Mouse (Mus musculus) lung, postnatal 10 days (tissue): ENCODE results near the gene Rps4x.
A peak's percentile ranks its signal among the peaks of the same experiment; 100 is the strongest.

Experiments
- DNase-seq: peaks from one replicate; pipeline ENCODE4 v3.0.0; 2021

Rps4x gene

GRCm38 (mm10) chrX:102188712-102189497 lies at the start of gene Rps4x:
Gene Rps4x, minus strand, starts transcription at chrX:102189394.
- DNase-seq: peak; percentile 88

DNA sequence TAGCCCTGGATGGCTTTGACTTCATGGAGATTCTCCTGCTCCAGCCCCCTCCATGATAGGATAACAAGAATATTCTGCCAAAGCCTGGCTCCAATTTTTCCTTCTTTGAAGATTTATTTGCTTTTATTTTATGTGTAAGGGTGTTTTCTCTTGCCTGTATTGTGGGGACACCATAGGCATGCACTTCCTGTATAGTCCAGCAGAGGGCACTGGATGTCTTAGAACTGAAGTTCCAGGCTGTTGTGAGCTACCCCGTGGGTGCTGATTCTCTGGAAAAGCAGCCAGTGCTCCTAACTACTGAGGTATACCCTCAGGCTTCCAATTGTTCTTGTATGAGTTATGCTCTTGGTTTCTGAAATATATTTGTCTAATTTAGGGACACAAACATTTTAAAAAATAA lies 29.9 kb upstream of the Rps4x start:
- DNase-seq: peak; percentile 24

- peak; percentile 19 for DNase-seq
Measured at GRCm38 (mm10) chrX:102215356-102215755, 26.2 kb upstream of the Rps4x start.

DNA sequence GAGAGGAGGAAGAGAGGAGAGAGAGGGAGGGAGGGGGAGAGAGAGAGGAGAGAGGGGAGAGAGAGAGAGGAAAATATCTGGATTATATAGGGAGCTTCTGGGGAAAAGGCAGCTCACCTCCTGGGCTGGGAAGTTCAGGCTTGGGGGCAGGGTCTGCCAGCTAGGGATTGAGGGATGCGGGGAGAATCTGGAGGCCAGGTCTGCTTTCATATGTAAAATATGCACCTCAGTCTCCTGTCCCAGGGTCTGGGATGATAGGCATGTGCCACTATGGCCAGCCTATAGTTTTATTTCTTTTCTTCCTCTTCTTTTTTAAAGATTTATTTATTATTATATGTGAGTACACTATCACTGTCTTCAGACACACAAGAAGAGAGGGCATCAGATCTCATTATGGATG lies 1.6 kb upstream of the Rps4x start:
- DNase-seq: no peak

- no peak for DNase-seq
Measured at GRCm38 (mm10) chrX:102189581-102189980, 387 bp upstream of the Rps4x start.

DNA sequence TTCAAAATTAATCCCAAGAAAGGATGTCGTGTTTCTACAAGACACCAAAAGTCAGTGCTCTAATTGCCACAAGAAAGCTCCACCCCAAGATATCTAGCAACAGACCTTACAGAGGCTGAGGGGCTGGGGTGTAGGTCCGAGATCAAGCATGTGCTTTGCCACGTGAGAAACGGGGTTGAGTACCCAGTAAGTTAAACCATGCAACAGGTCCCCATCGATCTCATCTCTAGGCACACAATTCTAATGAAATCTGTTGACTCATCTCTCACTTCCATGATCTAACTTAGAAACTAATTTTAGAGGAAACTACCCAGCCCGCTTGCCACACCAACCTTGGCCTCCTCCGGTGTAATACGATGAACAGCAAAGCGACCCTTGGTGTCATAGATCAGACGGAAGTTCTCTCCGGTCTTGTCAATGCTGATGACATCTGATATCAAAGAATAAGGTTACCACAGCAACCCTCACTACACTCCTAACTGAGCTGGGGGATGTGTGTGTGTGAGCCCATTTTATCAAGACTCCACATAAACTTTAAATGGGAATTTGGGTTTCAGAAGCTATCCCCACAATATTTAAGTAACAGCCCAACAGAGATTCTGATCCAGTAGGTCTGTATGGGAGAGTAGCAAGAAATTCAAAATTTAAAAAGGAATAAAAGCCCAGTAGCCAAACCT lies 2.0 kb downstream of the Rps4x start:
- no peak for DNase-seq

GRCm38 (mm10) chrX:102182575-102182974 lies 6.6 kb downstream of the Rps4x start:
- DNase-seq: no peak

DNA sequence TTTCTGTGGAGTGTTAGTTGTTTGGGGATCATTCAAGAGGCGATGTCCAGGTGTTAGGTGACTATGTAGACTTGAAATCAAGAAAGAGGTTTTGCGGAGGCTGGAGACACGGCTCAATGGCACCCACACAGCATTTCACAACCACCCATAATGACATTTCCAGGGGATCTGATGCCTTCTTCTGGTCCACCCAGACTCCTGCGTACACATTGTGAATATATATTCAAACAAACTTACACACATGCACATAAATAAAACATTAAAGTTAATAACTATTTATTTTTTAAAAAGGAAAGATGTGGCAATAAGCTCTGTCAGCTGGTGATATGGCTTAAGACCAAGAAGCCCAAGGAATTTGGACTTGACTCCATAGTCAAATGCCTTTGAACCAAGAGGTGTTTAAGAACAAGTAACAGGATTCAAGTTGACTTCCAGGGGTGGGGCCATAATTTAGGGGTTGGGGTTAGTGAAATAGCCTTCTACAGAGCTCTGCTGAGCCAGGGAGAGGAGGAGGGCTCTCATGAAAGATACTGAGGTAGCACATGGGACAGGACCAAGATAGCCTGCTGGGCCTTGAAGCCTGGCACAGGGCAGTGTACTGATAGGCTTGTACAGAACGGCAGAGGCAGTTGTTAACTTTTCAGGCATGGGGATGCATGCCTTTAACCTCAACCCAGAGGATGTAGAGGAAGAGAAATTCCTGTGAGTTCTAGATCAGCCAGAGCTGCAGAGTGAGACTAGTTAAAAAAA lies 13.5 kb downstream of the Rps4x start:
- DNase-seq: peak; percentile 37

GRCm38 (mm10) chrX:102170900-102171299 lies 18.3 kb downstream of the Rps4x start:
- DNase-seq: no peak

- no peak for DNase-seq
Measured at GRCm38 (mm10) chrX:102170135-102170534, 19.1 kb downstream of the Rps4x start.

GRCm38 (mm10) chrX:102169724-102170123 lies 19.5 kb downstream of the Rps4x start:
- DNase-seq: no peak

- peak; percentile 15 for DNase-seq
Measured at GRCm38 (mm10) chrX:102166986-102167385, 22.2 kb downstream of the Rps4x start.

GRCm38 (mm10) chrX:102166521-102166920 lies 22.7 kb downstream of the Rps4x start:
- no peak for DNase-seq

DNA sequence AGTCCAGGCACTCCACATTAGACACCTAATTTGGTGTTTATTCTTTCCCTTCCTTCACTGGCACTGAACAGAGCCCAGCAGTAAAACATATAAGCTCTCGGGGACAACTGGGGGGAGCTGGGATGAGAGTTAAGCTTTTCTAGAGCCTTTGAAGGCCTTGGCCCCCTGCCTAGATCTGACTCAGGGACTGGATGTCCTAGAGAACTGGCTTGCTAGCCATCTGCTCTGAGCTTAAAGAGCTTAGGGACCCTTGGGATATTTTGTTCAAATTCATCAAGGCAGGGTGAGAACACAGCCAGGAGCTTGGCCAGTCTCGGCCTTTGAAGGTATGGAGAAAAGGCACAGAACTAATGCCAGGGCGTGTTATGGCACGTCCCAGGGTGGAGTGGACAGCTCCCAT lies 25.7 kb downstream of the Rps4x start:
- DNase-seq: peak; percentile 26

DNA sequence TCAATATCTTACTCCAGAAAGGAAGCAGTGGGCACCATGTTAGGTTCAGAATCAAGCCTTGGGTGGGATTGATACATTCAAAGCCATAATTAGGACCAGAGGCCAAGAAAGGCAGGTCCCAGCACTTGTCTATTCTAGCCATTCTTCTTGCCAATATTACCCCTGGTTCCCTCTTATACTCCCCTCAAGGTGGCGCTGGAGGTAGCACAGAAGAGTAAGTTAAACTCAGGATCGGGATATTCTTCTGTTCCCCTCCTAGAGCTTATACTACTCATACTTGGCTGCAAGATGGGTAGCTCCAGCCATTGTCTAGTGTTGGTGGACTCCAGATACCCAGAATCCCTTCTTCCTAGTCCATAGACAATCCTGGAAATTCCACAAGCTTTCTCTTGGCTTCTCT lies 26.1 kb downstream of the Rps4x start:
- DNase-seq: peak; percentile 6

DNA sequence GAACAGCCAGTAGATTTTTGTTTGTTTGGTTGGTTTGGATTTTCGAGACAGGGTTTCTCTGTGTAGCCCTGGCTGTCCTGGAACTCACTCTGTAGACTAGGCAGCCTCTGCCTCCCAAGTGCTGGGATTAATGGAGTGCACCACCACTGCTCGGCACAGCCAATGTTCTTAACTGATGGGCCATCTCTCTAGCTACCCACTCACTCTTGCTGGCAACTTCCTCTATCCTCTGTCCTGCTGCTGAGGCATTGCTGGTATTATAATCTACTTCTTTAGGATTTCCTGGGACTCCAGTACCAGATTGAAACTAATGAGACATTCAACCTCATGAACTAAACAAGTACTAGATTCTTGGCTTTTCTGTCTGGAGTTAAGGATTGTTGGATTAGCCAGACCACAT lies 28.7 kb downstream of the Rps4x start:
- no peak for DNase-seq

- peak; percentile 26 for DNase-seq
Measured at GRCm38 (mm10) chrX:102159778-102160177, 29.4 kb downstream of the Rps4x start.

DNA sequence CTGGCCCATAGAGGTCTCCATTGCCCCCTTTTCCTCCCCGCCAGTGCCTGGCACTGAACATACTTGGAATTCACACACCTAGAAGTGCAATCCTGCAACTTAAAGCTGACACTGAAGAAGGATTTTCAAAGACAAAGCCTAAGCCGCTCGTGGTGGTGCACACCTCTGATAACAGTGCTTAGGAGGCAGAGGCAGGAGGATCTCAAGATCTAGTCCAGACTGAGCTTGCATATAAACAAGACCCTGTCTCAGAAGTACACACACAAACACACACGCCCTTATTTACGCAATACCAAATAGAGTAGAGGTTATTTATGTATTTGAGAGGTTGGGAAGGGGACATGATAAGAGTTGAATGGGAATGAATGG lies 31.8 kb downstream of the Rps4x start:
- DNase-seq: no peak

- peak; percentile 95 for DNase-seq
Measured at GRCm38 (mm10) chrX:102156618-102157422, 32.4 kb downstream of the Rps4x start, which contains the start of gene Ercc6l. Gene Ercc6l, minus strand, starts transcription at chrX:102157091.

GRCm38 (mm10) chrX:102141157-102141556 lies 48.0 kb downstream of the Rps4x start:
- DNase-seq: no peak
